Mouse (Mus musculus): ENCODE measurements around the gene Art3.

Gene Art3

GRCm38 (mm10) chr5:92331635-92332338, at the start of gene Art3:
Art3 (plus strand) TSS chr5:92331827.
- no peak for DNase-seq

GRCm38 (mm10) chr5:92282571-92282970, 49.1 kb upstream of the Art3 start:
- DNase-seq, result no peak

GRCm38 (mm10) chr5:92283107-92283506, 48.5 kb upstream of the Art3 start:
- DNase-seq, result no peak

GRCm38 (mm10) chr5:92287840-92288239, 43.8 kb upstream of the Art3 start:
- no peak for DNase-seq

GRCm38 (mm10) chr5:92291652-92292414, 39.8 kb upstream of the Art3 start:
- no peak for DNase-seq

GRCm38 (mm10) chr5:92294525-92294924, 37.1 kb upstream of the Art3 start:
- DNase-seq, result no peak

- DNase-seq, result no peak
These were observed 29.3 kb upstream of the Art3 start for GRCm38 (mm10) chr5:92302149-92302840.

GRCm38 (mm10) chr5:92304291-92304690, 27.3 kb upstream of the Art3 start:
- DNase-seq, result no peak

GRCm38 (mm10) chr5:92309681-92310511, 21.7 kb upstream of the Art3 start, which contains the start of gene Sdad1:
Sdad1 (minus strand) TSS chr5:92310479.
- peak; percentile 93 for DNase-seq

- peak; percentile 82 for DNase-seq
These were observed 19.4 kb upstream of the Art3 start for GRCm38 (mm10) chr5:92312046-92312715.

GRCm38 (mm10) chr5:92313776-92314175, 17.9 kb upstream of the Art3 start:
- no peak for DNase-seq

- DNase-seq, result no peak
These were observed 13.5 kb upstream of the Art3 start for GRCm38 (mm10) chr5:92318119-92318518.

- no peak for DNase-seq
These were observed 13.0 kb upstream of the Art3 start for GRCm38 (mm10) chr5:92318596-92318995.

GRCm38 (mm10) chr5:92321631-92322400, 9.8 kb upstream of the Art3 start:
- no peak for DNase-seq

- no peak for DNase-seq
These were observed 9.0 kb upstream of the Art3 start for GRCm38 (mm10) chr5:92322612-92323011.

GRCm38 (mm10) chr5:92323264-92323663, 8.4 kb upstream of the Art3 start:
- no peak for DNase-seq

- DNase-seq, result no peak
These were observed 4.3 kb upstream of the Art3 start for GRCm38 (mm10) chr5:92327367-92327766.

- no peak for DNase-seq
These were observed 3.7 kb upstream of the Art3 start, which contains the start of gene Cxcl9 for GRCm38 (mm10) chr5:92327929-92328328. Cxcl9 (minus strand) TSS chr5:92328079.

GRCm38 (mm10) chr5:92331122-92331521, 505 bp upstream of the Art3 start:
- no peak for DNase-seq

- no peak for DNase-seq
These were observed 773 bp downstream of the Art3 start for GRCm38 (mm10) chr5:92332359-92332840.

GRCm38 (mm10) chr5:92336743-92337142, 5.1 kb downstream of the Art3 start:
- DNase-seq, result no peak
